Mouse (Mus musculus) embryo, embryonic 11 days (tissue): Measurements from ENCODE around the gene Phactr3.

ENCODE experiments used
- DNase-seq: peaks from one replicate; pipeline ENCODE4 v3.0.0-alpha.2; 2015

Gene Phactr3

GRCm38 (mm10) chr2:178137518-178137917 lies 18.7 kb downstream of the Phactr3 start:
- DNase-seq, result peak; percentile 74

GRCm38 (mm10) chr2:178141489-178141922 lies 22.7 kb downstream of the Phactr3 start:
- peak; percentile 70 for DNase-seq

- peak; percentile 35 for DNase-seq
Measured at GRCm38 (mm10) chr2:178142291-178143023, 23.7 kb downstream of the Phactr3 start.

GRCm38 (mm10) chr2:178143024-178143415 lies 24.2 kb downstream of the Phactr3 start:
- DNase-seq, result peak; percentile 36

- no peak for DNase-seq
Measured at GRCm38 (mm10) chr2:178143898-178144297, 25.1 kb downstream of the Phactr3 start.

GRCm38 (mm10) chr2:178149312-178149711 lies 30.5 kb downstream of the Phactr3 start:
- no peak for DNase-seq

- DNase-seq, result no peak
Measured at GRCm38 (mm10) chr2:178150697-178151096, 31.9 kb downstream of the Phactr3 start.

GRCm38 (mm10) chr2:178153601-178154000 lies 34.8 kb downstream of the Phactr3 start:
- DNase-seq, result no peak

GRCm38 (mm10) chr2:178154129-178154528 lies 35.4 kb downstream of the Phactr3 start:
- no peak for DNase-seq

GRCm38 (mm10) chr2:178154576-178154975 lies 35.8 kb downstream of the Phactr3 start:
- no peak for DNase-seq

- DNase-seq, result no peak
Measured at GRCm38 (mm10) chr2:178155176-178155916, 36.6 kb downstream of the Phactr3 start.

GRCm38 (mm10) chr2:178155917-178156282 lies 37.1 kb downstream of the Phactr3 start:
- DNase-seq, result no peak

GRCm38 (mm10) chr2:178158936-178159335 lies 40.2 kb downstream of the Phactr3 start:
- DNase-seq, result no peak

GRCm38 (mm10) chr2:178163981-178164380 lies 45.2 kb downstream of the Phactr3 start:
- DNase-seq, result no peak

GRCm38 (mm10) chr2:178165943-178166342 lies 47.2 kb downstream of the Phactr3 start:
- no peak for DNase-seq

- no peak for DNase-seq
Measured at GRCm38 (mm10) chr2:178169983-178170382, 51.2 kb downstream of the Phactr3 start.

- no peak for DNase-seq
Measured at GRCm38 (mm10) chr2:178173951-178174350, 55.2 kb downstream of the Phactr3 start.

- DNase-seq, result peak; percentile 71
Measured at GRCm38 (mm10) chr2:178175286-178175931, 56.6 kb downstream of the Phactr3 start.

GRCm38 (mm10) chr2:178184251-178184650 lies 65.5 kb downstream of the Phactr3 start:
- DNase-seq, result no peak

GRCm38 (mm10) chr2:178184862-178185261 lies 66.1 kb downstream of the Phactr3 start:
- DNase-seq, result no peak

- no peak for DNase-seq
Measured at GRCm38 (mm10) chr2:178188988-178189387, 70.2 kb downstream of the Phactr3 start.

- DNase-seq, result no peak
Measured at GRCm38 (mm10) chr2:178192881-178193280, 74.1 kb downstream of the Phactr3 start.

- no peak for DNase-seq
Measured at GRCm38 (mm10) chr2:178193445-178193844, 74.7 kb downstream of the Phactr3 start.

- no peak for DNase-seq
Measured at GRCm38 (mm10) chr2:178194908-178195307, 76.1 kb downstream of the Phactr3 start.
